Comparison of ENCODE assay signal across 8 mouse cellular contexts in genomic region chrX:84932715-84933473, GRCm38 (mm10).
DNase-seq lines count a peak whose midpoint lies in the region; ATAC-seq lines count a peak whose summit lies in the region.

No protein-coding gene starts in this region.

- no peak overlapping the region for H3K4me3 ChIP-seq in intestine, embryonic 16.5 days (ENCODE audit: low read length)

- H3K27me3 ChIP-seq in intestine, embryonic 16.5 days (replicated peaks; ENCODE audit: control insufficient read depth, insufficient read depth, low read length): no peaks in the 10 kb centered on the region

- no peak for ATAC-seq in intestine, embryonic 16.5 days

- H3K4me1 ChIP-seq in intestine, embryonic 16.5 days (ENCODE audit: control insufficient read depth, insufficient read depth, low read length): no peaks in the 10 kb centered on the region

- no peaks in the 10 kb centered on the region for H3K9me3 ChIP-seq in intestine, embryonic 16.5 days (ENCODE audit: control insufficient read depth, low read length)

- H3K4me2 ChIP-seq in intestine, embryonic 16.5 days (ENCODE audit: low read depth, low read length): no peak overlapping the region

- WGBS in intestine, embryonic 16.5 days: 78% methylated on average over 10 of the region's 10 CpGs

- peak; percentile 0 for DNase-seq in kidney, postnatal 14 days
- DNase-seq in kidney, adult 9 months: no peak
- DNase-seq in cerebellum, adult 9-11 months: peak; percentile 63
- peak; percentile 3 for DNase-seq in layer of hippocampus, adult 9-10 months (ENCODE audit: low spot score)
- peak; percentile 58 to 71 for DNase-seq in right cerebral cortex, postnatal 10 days (ENCODE audit: low spot score in 2 of 2)
- DNase-seq in yolk sac, embryonic 10.5 days (ENCODE audit: low spot score): no peak
- no peak for DNase-seq in kidney, postnatal 10 days

- no peaks in the 10 kb centered on the region for H3K36me3 ChIP-seq in intestine, embryonic 16.5 days (ENCODE audit: control insufficient read depth, insufficient read depth, low read length)

- no peak overlapping the region for H3K27ac ChIP-seq in intestine, embryonic 16.5 days (ENCODE audit: low read length)

- no peak overlapping the region for H3K9ac ChIP-seq in intestine, embryonic 16.5 days (ENCODE audit: low read depth, low read length)

Comparison
In these comparisons a context has a peak if more than half of its experiments do, and no peak if none do; other contexts are left out.
1. DNase-seq: peak in kidney, postnatal 14 days (single experiment), cerebellum, adult 9-11 months (single experiment), layer of hippocampus, adult 9-10 months (single experiment) and right cerebral cortex, postnatal 10 days (2 of 2); none in kidney, adult 9 months (single experiment), yolk sac, embryonic 10.5 days (single experiment) and kidney, postnatal 10 days (single experiment).